Mouse (Mus musculus): ENCODE measurements at regions not wholly inside any gene's neighbourhood (a gene's known extent, or its start where the extent isn't known, plus 50 kb on each side); places are given as distances from the start of the nearest gene placed in this dataset.
"Not testable (repeated sequence)": the region's sequence is repeated elsewhere in the genome, so short reads cannot be mapped to it uniquely, and the experiment has no call there.

GRCm38 (mm10) chr15:87818566-87818965 lies 274.5 kb downstream of the Fam19a5 start:
- DNase-seq, result no peak

- no peak for DNase-seq
Observed at GRCm38 (mm10) chr15:87842097-87842496, 298.0 kb downstream of the Fam19a5 start.

- DNase-seq, result no peak
Observed at GRCm38 (mm10) chr15:87859069-87859468, 315.0 kb downstream of the Fam19a5 start.

GRCm38 (mm10) chr15:87876286-87876899 lies 332.3 kb downstream of the Fam19a5 start:
- no peak for DNase-seq

- no peak for DNase-seq
Observed at GRCm38 (mm10) chr15:87890903-87891302, 346.8 kb downstream of the Fam19a5 start.

- DNase-seq, result not testable (repeated sequence)
Observed at GRCm38 (mm10) chr15:87894866-87895265, 350.8 kb downstream of the Fam19a5 start.

- DNase-seq, result no peak
Observed at GRCm38 (mm10) chr15:87898655-87899054, 354.6 kb downstream of the Fam19a5 start.

- no peak for DNase-seq
Observed at GRCm38 (mm10) chr15:87904436-87904835, 360.3 kb downstream of the Fam19a5 start.

- DNase-seq, result no peak
Observed at GRCm38 (mm10) chr15:87906310-87906709, 362.2 kb downstream of the Fam19a5 start.

GRCm38 (mm10) chr15:87922091-87922490 lies 378.0 kb downstream of the Fam19a5 start:
- DNase-seq, result no peak

GRCm38 (mm10) chr15:87922781-87923446 lies 378.8 kb downstream of the Fam19a5 start:
- DNase-seq, result no peak

GRCm38 (mm10) chr15:87923906-87924305 lies 379.8 kb downstream of the Fam19a5 start:
- DNase-seq, result no peak

GRCm38 (mm10) chr15:87936041-87936440 lies 391.9 kb downstream of the Fam19a5 start:
- DNase-seq, result no peak

GRCm38 (mm10) chr15:87940837-87941236 lies 396.7 kb downstream of the Fam19a5 start:
- DNase-seq, result no peak

GRCm38 (mm10) chr15:87952531-87952930 lies 408.4 kb downstream of the Fam19a5 start:
- no peak for DNase-seq

GRCm38 (mm10) chr15:87955685-87956256 lies 411.7 kb downstream of the Fam19a5 start:
- no peak for DNase-seq

GRCm38 (mm10) chr15:87958866-87959265 lies 414.8 kb downstream of the Fam19a5 start:
- no peak for DNase-seq

- DNase-seq, result no peak
Observed at GRCm38 (mm10) chr15:87972641-87973040, 428.5 kb downstream of the Fam19a5 start.

- DNase-seq, result no peak
Observed at GRCm38 (mm10) chr15:87987322-87987985, 443.4 kb downstream of the Fam19a5 start.

- no peak for DNase-seq
Observed at GRCm38 (mm10) chr15:87994546-87994945, 450.4 kb downstream of the Fam19a5 start.

- DNase-seq, result no peak
Observed at GRCm38 (mm10) chr15:88017076-88017475, 473.0 kb downstream of the Fam19a5 start.

GRCm38 (mm10) chr15:88032751-88033150 lies 488.7 kb downstream of the Fam19a5 start:
- DNase-seq, result no peak

- no peak for DNase-seq
Observed at GRCm38 (mm10) chr15:88033725-88034124, 489.6 kb downstream of the Fam19a5 start.

GRCm38 (mm10) chr15:88035486-88035885 lies 491.4 kb downstream of the Fam19a5 start:
- no peak for DNase-seq

Measured in spleen, adult 18-20 months (tissue).